Mouse (Mus musculus) erythroblast, embryonic 14.5 days (primary cell): ENCODE data around the gene F13b.

Experiments
- GATA1 ChIP-seq: IDR thresholded peaks from 2 replicates; pipeline ENCODE4 v1.6.1; 2012; ENCODE audit warnings: low read length, inconsistent platforms, mixed read lengths
- TAL1 ChIP-seq: IDR thresholded peaks from 3 replicates; pipeline ENCODE4 v1.6.1; 2012; ENCODE audit warnings: low read length, inconsistent platforms, mixed read lengths

- TF ChIP-seq GATA1 (no peak), TAL1 (no peak)
These were observed 22.6 kb upstream of the F13b start for GRCm38 (mm10) chr1:139478898-139479297.
